Mouse (Mus musculus) heart, postnatal 0 days (tissue): ENCODE data around the gene Sgms1.

Experiments
- CTCF ChIP-seq: IDR thresholded peaks from 2 replicates; pipeline ENCODE4 v1.5.1; 2016; ENCODE audit warnings: antibody characterized with exemption, control low read depth, low read depth
- EP300 ChIP-seq: IDR thresholded peaks from 2 replicates; pipeline ENCODE4 v1.6.1; 2016; ENCODE audit warnings: antibody characterized with exemption, low read depth

- TF ChIP-seq CTCF, result no peak
- TF ChIP-seq EP300, result no peak
Observed at GRCm38 (mm10) chr19:32330231-32330630, 59.3 kb downstream of the Sgms1 start.
